Comparison of ENCODE assay signal across 29 mouse cellular contexts in genomic region chr7:84032831-84033230, GRCm38 (mm10). TPM values are rescaled to one million over a fixed set of nuclear protein-coding genes. Genes with fewer than 3 reads are reported as not detected.
DNase-seq lines count a peak whose midpoint lies in the region; ATAC-seq and TF ChIP-seq lines count a peak whose summit lies in the region.
"Had no signal": no experiment of that assay in that cellular context is flagged by ENCODE, and none has a peak within 500 bp of the region (broad histone marks: within the 10 kb centered on the region; RNA-seq: fewer than 3 reads in every experiment).

No protein-coding gene starts in this region.

- H3K4me1 ChIP-seq in embryonic facial prominence, embryonic 14.5 days (ENCODE audit: control insufficient read depth, insufficient read depth, low read length): no peaks in the 10 kb centered on the region
- no peaks in the 10 kb centered on the region for H3K4me1 ChIP-seq in embryonic facial prominence, embryonic 10.5 days

- no peak overlapping the region for H3K4me2 ChIP-seq in embryonic facial prominence, embryonic 14.5 days (ENCODE audit: low read depth, low read length)
- H3K4me2 ChIP-seq in myocyte (ENCODE audit: low read depth): no peak overlapping the region
- H3K4me2 ChIP-seq: embryonic facial prominence, embryonic 15.5 days; heart, embryonic 13.5 days; hindbrain, embryonic 13.5 days had no signal

- H3K36me3 ChIP-seq in embryonic facial prominence, embryonic 14.5 days (ENCODE audit: control insufficient read depth, insufficient read depth, low read length): no peaks in the 10 kb centered on the region
- no peaks in the 10 kb centered on the region for H3K36me3 ChIP-seq in embryonic facial prominence, embryonic 10.5 days (replicated peaks)
- H3K36me3 ChIP-seq in myocyte (ENCODE audit: control insufficient read depth, insufficient read depth): no peaks in the 10 kb centered on the region
- H3K36me3 ChIP-seq: embryonic facial prominence, embryonic 15.5 days; heart, embryonic 10.5 days; heart, embryonic 13.5 days; hindbrain, embryonic 13.5 days had no signal

- no peak overlapping the region for H3K27ac ChIP-seq in embryonic facial prominence, embryonic 14.5 days (replicated peaks; ENCODE audit: low read depth, low read length)
- H3K27ac ChIP-seq in embryonic facial prominence, embryonic 10.5 days (replicated peaks): no peak overlapping the region
- H3K27ac ChIP-seq: embryonic facial prominence, embryonic 15.5 days; heart, adult 2 months; heart, embryonic 10.5 days; heart, embryonic 13.5 days; hindbrain, embryonic 13.5 days had no signal

- intact Hi-C loops in left cerebral cortex, postnatal 10 days (cut with DNase I): no loop called here

- no peak overlapping the region for H3K9ac ChIP-seq in embryonic facial prominence, embryonic 14.5 days (ENCODE audit: low read depth, low read length)
- H3K9ac ChIP-seq: embryonic facial prominence, embryonic 15.5 days; forebrain, postnatal 0 days; heart, embryonic 13.5 days; hindbrain, embryonic 13.5 days had no signal

- no peaks in the 10 kb centered on the region for H3K79me2 ChIP-seq in myocyte (ENCODE audit: control insufficient read depth, insufficient read depth)

- ATAC-seq in embryonic facial prominence, embryonic 14.5 days (ENCODE audit: low read depth): no peak; the same call in 1 of the 2 replicates
- ATAC-seq: activated CD4-positive, CD25-positive, alpha-beta regulatory T cell, adult 4 months; forebrain, embryonic 14.5 days; forebrain, postnatal 0 days; hindbrain, embryonic 16.5 days had no signal

- 80% methylated on average over 1 of the region's 1 CpGs for WGBS in embryonic facial prominence, embryonic 14.5 days
- 78% methylated on average over 1 of the region's 1 CpGs for WGBS in embryonic facial prominence, embryonic 10.5 days

- no peak overlapping the region for H3ac ChIP-seq in myocyte (ENCODE audit: control insufficient read depth, insufficient read length)

- no peak overlapping the region for H3K4me3 ChIP-seq in embryonic facial prominence, embryonic 14.5 days (ENCODE audit: low read depth, low read length)
- H3K4me3 ChIP-seq in embryonic facial prominence, embryonic 10.5 days: no peak overlapping the region
- no peak overlapping the region for H3K4me3 ChIP-seq in myocyte
- H3K4me3 ChIP-seq: embryonic facial prominence, embryonic 15.5 days; heart, adult 2 months; heart, embryonic 10.5 days; heart, embryonic 13.5 days; hindbrain, embryonic 13.5 days had no signal

- H3K27me3 ChIP-seq in embryonic facial prominence, embryonic 14.5 days (replicated peaks; ENCODE audit: control insufficient read depth, insufficient read depth, low read length): no peaks in the 10 kb centered on the region; the same call in 1 of the 2 replicates
- H3K27me3 ChIP-seq in embryonic facial prominence, embryonic 10.5 days (replicated peaks; ENCODE audit: low read depth, poor library complexity, severe bottlenecking): no peaks in the 10 kb centered on the region
- no peaks in the 10 kb centered on the region for H3K27me3 ChIP-seq in myocyte (ENCODE audit: control insufficient read depth, insufficient read depth, insufficient read length)
- H3K27me3 ChIP-seq: embryonic facial prominence, embryonic 15.5 days; hindbrain, embryonic 13.5 days had no signal

- no peak for TF ChIP-seq POLR2A in myocyte (IDR thresholded peaks at IDR 0.05; ENCODE audit: insufficient read length, low read depth)

- DNase-seq in embryonic facial prominence, embryonic 14.5 days (ENCODE audit: low spot score): peak; percentile 38
- no peak for DNase-seq in embryonic facial prominence, embryonic 10.5 days (ENCODE audit: low spot score)
- peak; percentile 40 for DNase-seq in right cerebral cortex, adult 18-20 months
- no peak for DNase-seq in right cerebral cortex, postnatal 25 days
- no peak for DNase-seq in lung, adult 18-20 months
- DNase-seq in left cerebral cortex, postnatal 10 days (ENCODE audit: extremely low spot score in 1 of 2, low spot score in 2 of 2): no peak
- DNase-seq: adrenal gland, postnatal 10 days; adrenal gland, postnatal 36 days; cerebellum, adult 11-12 months; cerebellum, adult 8-10 months; cerebellum, postnatal 10 days; cerebellum, postnatal 36 days; embryo, embryonic 11 days; forebrain, postnatal 0 days; gastrocnemius, postnatal 10 days; gastrocnemius, postnatal 36 days; heart, adult 2 months; heart, postnatal 14 days; heart, postnatal 4 days had no signal

- no peaks in the 10 kb centered on the region for H3K9me3 ChIP-seq in embryonic facial prominence, embryonic 14.5 days (ENCODE audit: control insufficient read depth, low read length)
- no peaks in the 10 kb centered on the region for H3K9me3 ChIP-seq in embryonic facial prominence, embryonic 10.5 days
- H3K9me3 ChIP-seq: embryonic facial prominence, embryonic 15.5 days; heart, embryonic 10.5 days; heart, embryonic 13.5 days; hindbrain, embryonic 13.5 days had no signal

TF ChIP-seq in myocyte, 11 proteins besides CTCF, POLR2A, EP300 and RAD21:
- peak in 1 of 3 experiments; percentile 55 for TF ChIP-seq MYOG (IDR thresholded peaks at IDR 0.05; ENCODE audit: control insufficient read depth in 1 of 3, insufficient read depth in 1 of 3, insufficient read length in 2 of 3, low read depth in 2 of 3)
- TF ChIP-seq CEBPB (IDR thresholded peaks at IDR 0.05; ENCODE audit: insufficient read depth, poor library complexity, severe bottlenecking): no peak
- peak in 2 of 3 experiments; percentile 14 to 28 for TF ChIP-seq MYOD1 (IDR thresholded peaks at IDR 0.05; ENCODE audit: control insufficient read depth in 1 of 3, insufficient read length in 2 of 3, low read depth in 2 of 3)
- TF ChIP-seq TCF12 (IDR thresholded peaks at IDR 0.05; ENCODE audit: insufficient read depth, poor library complexity, severe bottlenecking): no peak
- TF ChIP-seq SRF (IDR thresholded peaks at IDR 0.05; ENCODE audit: control insufficient read depth, insufficient read length, low read depth): no peak
- TF ChIP-seq TCF3 (IDR thresholded peaks at IDR 0.05; ENCODE audit: insufficient read length, low read depth): no peak
- TF ChIP-seq USF1 (IDR thresholded peaks at IDR 0.05; ENCODE audit: low read depth): no peak

RNA-seq across cellular contexts. Expression of gene Cemip, which starts 53.5 kb away (rescaled TPM):
- 1.1 TPM in 2 replicates for polyA plus RNA-seq in embryonic facial prominence, embryonic 14.5 days (2014; fragmentation: Nextera tagmentation; extraction: Ambion mirVana)
- polyA plus RNA-seq in embryonic facial prominence, embryonic 10.5 days (2016; fragmentation: Nextera tagmentation; extraction: Ambion mirVana): 0.42 and 0.47 TPM in 2 replicates
- polyA plus RNA-seq in myocyte (2012; fragmentation: generic; extraction: Trizol): 11.2 TPM
- 10 to 100 TPM; 29.6 to 32.6 TPM for total RNA-seq in left cerebral cortex, postnatal 10 days (2021)
- total RNA-seq: gastrocnemius, adult 18-20 months; granulocyte monocyte progenitor cell, adult 5-6 weeks had no signal

Comparison
In these comparisons a context has a peak if more than half of its experiments do, and no peak if none do; other contexts are left out.
1. DNase-seq: peak in embryonic facial prominence, embryonic 14.5 days (single experiment) and right cerebral cortex, adult 18-20 months (single experiment); none in embryonic facial prominence, embryonic 10.5 days (single experiment), right cerebral cortex, postnatal 25 days (single experiment), lung, adult 18-20 months (0 of 2) and left cerebral cortex, postnatal 10 days (0 of 2).